Mouse (Mus musculus) thymus, adult 18-20 months (tissue): Measurements from ENCODE around the gene Sh3bgrl2.
"Not testable (repeated sequence)": the region's sequence is repeated elsewhere in the genome, so short reads cannot be mapped to it uniquely, and the experiment has no call there.

Experiments used
- DNase-seq, 2 experiments: peaks; one replicate each; pipeline ENCODE4 v3.0.0; 2022; ENCODE audit warnings: mixed read lengths in 2 of 2

The Sh3bgrl2 gene

GRCm38 (mm10) chr9:83547830-83548689, at the start of gene Sh3bgrl2:
Gene Sh3bgrl2 (plus strand): TSS chr9:83548327.
- DNase-seq = peak; percentile 6 to 17

DNA sequence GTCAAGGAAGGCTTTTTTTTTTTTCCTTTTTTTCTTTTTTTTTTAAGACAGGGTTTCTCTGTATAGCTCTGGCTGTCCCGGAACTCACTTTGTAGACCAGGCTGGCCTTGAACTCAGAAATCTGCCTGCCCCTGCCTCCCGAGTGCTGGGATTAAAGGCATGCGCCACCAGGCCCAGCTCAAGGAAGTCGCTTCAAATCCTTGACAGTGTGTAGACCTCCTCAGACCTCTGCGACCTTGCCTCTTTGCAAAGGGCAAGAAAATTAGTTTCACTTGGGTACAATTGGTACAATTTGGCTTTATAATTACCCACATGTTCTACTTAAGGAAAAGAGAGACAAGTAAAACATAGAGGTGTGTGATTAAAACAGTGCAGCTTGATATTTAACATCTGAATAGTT, 29.0 kb upstream of the Sh3bgrl2 start:
- not testable (repeated sequence) for DNase-seq

GRCm38 (mm10) chr9:83519510-83520155, 28.5 kb upstream of the Sh3bgrl2 start:
- DNase-seq = no peak

DNA sequence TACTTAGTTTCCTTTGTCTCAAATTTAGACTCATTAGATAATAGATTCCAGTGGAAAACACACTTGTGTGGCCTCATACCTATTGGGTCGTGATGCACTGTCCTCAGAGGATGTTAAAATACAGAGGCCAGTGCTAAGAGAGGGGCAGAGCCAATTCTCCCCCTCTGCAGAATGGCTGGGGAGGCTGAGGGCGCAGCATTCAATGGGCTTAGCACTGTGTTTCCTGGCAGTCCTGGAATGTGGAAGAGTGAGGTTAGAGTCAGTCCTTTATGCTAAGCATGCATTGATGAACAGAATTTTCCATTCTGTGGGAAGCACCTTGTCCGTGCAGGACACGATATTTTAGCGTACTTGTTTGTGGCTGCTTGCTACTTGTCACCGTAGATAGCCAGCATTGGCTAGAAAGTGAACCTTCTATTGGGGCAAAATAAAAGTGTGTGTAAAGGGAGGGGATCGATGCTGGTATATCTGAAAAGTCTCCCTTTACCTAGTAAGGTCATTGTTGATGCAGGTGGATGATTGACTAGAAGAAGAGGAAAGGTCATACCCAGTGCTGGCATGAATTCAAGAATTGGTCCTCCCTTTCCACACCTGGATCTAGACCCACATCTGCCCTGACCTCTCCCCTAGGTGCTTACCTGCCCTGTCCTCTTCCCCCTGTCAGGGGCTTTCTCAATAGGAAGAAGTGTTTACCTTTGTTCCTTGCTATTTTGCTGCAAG, 20.6 kb upstream of the Sh3bgrl2 start:
- DNase-seq = no peak

DNA sequence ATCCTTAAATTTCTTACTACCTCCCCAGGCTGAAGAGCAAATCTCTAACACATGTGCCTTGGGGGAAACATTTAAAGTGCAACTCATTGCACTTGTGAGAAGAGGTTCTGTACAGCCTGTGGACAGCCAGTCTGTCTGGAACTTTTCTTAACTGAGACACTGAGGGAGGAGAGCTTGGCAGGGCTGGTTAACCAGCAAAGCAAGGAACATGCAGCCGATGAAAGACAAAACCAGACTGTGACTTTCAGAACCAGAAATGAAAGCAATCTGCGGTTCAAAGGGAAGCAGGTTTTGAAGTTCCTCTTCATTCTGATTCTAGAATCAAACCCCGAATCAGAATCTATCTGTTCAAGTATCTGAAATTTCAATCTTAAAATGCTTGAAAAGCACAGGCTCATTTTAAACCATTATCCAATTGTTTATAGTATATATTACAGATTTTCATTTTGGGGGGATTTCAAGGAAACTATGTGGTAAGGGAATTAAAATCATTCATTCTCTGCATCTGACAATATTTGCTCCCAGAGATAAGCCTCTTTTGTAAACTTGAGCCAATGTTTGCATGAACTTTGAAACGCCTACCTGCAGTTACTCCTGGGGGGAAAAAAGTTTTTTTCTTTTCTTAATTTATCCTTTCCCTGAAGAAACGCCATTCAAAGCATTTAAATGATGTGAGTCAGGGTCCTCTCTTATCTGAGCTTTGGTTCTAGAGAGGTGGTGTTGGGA, 14.9 kb upstream of the Sh3bgrl2 start:
- no peak for DNase-seq

GRCm38 (mm10) chr9:83536959-83537358, 11.2 kb upstream of the Sh3bgrl2 start:
- no peak for DNase-seq

- DNase-seq = no peak
These were observed 10.6 kb upstream of the Sh3bgrl2 start for GRCm38 (mm10) chr9:83537510-83537909.

GRCm38 (mm10) chr9:83537921-83538536, 10.1 kb upstream of the Sh3bgrl2 start:
- DNase-seq = no peak

DNA sequence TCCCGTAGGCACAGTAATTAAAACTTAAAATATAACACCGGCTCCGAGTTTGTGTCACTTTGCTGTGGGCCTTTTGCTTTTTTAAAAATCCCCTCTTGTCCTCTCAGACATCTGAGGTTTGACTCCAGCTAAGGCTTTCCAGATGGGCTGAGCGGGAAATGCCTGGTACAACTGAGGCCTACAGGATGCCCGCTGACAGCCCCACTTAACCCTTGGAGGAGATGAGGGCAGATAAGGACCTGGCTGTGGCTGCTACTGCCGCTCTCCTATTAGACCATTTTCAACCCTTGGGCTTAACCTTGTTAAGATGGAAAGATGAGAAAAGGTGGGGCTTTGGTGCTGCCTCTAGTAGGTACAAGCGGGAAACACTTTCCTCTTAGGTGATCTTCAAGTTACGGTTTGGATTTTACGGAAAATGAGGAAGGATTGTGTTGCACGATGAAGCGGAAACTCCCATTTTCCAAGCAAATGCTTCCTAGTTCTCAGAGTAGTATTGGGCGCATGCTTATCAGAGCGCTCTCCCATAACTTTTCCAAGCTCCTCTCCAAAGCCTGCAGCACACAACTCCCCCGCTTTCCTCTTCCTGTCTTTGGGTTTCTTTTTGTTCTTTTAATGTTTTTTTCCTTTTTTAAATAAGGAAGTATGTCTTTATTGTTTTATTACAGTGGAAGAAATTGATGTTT, 8.2 kb upstream of the Sh3bgrl2 start:
- DNase-seq = no peak

- no peak for DNase-seq
These were observed 7.7 kb upstream of the Sh3bgrl2 start for GRCm38 (mm10) chr9:83540492-83540857.

DNA sequence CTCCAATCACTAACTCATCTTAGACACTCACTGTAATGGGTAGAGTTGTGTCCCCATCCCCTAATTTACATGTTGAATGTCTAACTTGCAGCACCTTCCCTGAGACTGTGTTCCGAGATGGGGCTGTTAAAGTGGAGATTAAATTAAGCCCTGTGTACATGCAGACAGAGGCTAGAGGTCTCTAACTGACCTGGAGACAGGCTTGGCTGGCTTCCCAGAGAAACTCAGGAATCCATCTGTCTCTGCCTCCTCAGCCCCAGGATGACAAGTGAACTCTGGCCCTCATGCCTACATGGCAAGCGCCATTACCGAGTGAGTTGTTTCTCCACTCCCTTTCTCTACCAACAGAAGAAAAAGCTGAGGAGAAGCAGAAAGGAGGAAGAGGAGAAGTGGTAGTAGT, 7.2 kb upstream of the Sh3bgrl2 start:
- DNase-seq = no peak

GRCm38 (mm10) chr9:83545240-83545639, 2.9 kb upstream of the Sh3bgrl2 start:
- DNase-seq = no peak

DNA sequence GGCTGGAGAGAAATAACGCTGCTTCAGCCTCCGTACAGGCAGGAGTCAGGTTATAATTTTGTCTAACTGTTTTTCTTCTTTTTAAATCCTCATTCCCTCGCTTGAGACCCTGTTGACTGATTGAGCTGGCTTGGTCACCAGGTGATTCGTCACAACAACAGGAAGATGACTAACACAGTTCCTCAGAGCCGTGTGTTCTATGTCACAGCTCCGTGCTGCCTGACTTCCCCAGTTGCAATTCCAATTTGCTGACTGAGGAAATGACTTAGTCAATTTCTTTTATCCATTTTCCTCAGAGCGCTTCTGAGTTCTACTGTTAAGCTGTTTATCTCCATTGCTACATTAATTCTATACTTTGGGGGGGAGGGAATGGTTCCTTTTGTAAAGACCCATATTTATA, 1.8 kb upstream of the Sh3bgrl2 start:
- DNase-seq = no peak

DNA sequence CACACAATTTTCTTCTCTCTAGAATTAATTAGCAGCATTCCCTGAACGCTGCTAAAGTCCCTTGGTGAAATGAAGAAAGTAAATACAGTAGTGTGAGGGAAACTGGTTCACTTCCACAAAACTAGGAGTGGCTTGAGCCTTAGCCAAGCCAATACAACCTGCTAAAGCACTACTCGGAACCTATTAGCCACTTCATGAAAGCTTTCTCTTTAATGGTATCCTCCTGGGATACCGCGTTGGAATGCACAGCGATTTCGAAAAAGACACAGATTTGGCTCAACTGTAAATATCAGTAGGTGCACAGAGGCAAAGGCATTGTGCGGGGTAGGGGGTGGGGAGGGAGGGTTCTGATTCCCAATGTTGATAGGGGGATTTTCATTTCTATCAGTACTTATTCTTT, 898 bp upstream of the Sh3bgrl2 start:
- DNase-seq = no peak

GRCm38 (mm10) chr9:83549866-83550265, 1.7 kb downstream of the Sh3bgrl2 start:
- no peak for DNase-seq

DNA sequence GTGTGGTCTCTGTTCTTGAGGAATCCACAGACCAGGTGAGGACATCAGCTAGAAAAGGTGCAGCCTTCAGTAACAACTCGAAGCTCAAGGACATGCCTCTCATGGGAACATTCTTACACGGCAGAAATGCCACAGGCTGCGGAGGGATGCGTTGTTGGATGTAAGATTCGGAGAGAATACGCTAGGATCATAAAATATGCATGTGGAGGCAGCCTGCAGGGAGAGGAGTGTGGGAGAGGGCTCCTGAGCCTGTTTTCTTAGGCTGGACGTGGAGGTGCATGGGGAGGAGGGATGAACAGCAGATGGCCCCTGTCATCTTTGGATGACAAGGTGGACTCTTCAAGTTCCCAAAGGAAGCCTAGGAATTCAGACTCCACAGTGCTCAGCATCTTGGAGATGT, 3.0 kb downstream of the Sh3bgrl2 start:
- DNase-seq = no peak

GRCm38 (mm10) chr9:83551632-83552031, 3.5 kb downstream of the Sh3bgrl2 start:
- DNase-seq = no peak

- DNase-seq = no peak
These were observed 7.5 kb downstream of the Sh3bgrl2 start for GRCm38 (mm10) chr9:83555580-83555979.

GRCm38 (mm10) chr9:83556236-83556635, 8.1 kb downstream of the Sh3bgrl2 start:
- DNase-seq = no peak

- DNase-seq = no peak
These were observed 8.9 kb downstream of the Sh3bgrl2 start for GRCm38 (mm10) chr9:83556780-83557771.

DNA sequence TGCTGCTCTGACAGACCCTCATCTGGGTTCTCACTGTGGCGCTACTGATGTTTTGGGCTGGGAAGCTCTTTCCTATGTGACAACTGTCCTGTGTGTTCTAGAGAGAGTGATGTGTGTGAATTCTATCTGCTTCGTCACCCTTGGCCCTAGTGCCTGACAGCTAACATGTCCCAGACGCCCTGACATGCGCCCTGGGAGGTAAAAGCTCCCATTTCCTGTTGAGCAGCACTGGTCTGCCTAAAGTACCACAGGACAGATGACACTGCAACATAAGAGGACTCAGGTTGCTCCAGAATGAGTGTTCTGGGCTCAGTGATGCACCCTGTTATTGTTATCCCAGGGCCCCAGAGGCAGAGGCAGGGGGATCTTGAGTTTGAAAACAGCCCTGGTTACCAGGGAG, 12.5 kb downstream of the Sh3bgrl2 start:
- DNase-seq = no peak
